In the genomic region with DNA sequence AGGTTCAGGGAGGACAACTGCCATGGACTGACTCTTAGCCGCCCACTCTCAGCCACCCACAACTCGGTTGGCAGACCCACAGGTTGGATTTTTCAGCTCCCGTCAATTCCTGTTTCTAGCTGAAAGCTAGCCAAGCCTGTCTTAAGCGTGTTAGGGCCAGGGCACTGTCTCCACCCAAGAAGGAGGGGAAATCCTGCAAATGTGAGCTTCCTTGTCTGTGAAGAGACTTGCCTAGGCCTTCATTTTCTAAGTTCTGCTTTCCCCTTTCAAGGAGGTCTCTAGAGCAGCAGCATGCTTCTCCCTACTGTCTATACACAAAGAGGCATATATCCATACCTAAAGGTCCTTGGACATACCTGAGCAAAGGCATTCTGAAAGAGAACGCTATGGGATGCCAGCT, we compare ENCODE assay signal across 9 mouse cellular contexts. TPM values are rescaled to one million over a fixed set of nuclear protein-coding genes. Genes with fewer than 3 reads are reported as not detected.
A peak's percentile ranks its signal among the peaks of the same experiment; 100 is the strongest.
DNase-seq lines count a peak whose midpoint lies in the region; ATAC-seq lines count a peak whose summit lies in the region.
"Had no signal": no experiment of that assay in that cellular context is flagged by ENCODE, and none has a peak within 500 bp of the region (broad histone marks: within the 10 kb centered on the region; RNA-seq: fewer than 3 reads in every experiment).

No protein-coding gene starts in this region.

- no peaks in the 10 kb centered on the region for H3K9me3 ChIP-seq in embryonic facial prominence, embryonic 12.5 days
- no peaks in the 10 kb centered on the region for H3K9me3 ChIP-seq in hindbrain, embryonic 15.5 days
- no peaks in the 10 kb centered on the region for H3K9me3 ChIP-seq in neural tube, embryonic 15.5 days (replicated peaks)
- H3K9me3 ChIP-seq: liver, embryonic 15.5 days had no signal

- 86% methylated on average over 5 of the region's 5 CpGs for WGBS in embryonic facial prominence, embryonic 12.5 days
- WGBS in hindbrain, embryonic 15.5 days, result 72% methylated on average over 5 of the region's 5 CpGs
- 80% methylated on average over 5 of the region's 5 CpGs for WGBS in neural tube, embryonic 15.5 days

- peak; percentile 6 to 16 for DNase-seq in left cerebral cortex, adult 18-20 months (ENCODE audit: low spot score in 2 of 2)
- DNase-seq in left cerebral cortex, postnatal 4 days, result no peak
- DNase-seq in thymus, adult 18-20 months, result no peak
- DNase-seq in thymus, postnatal 25 days, result no peak

- H3K4me3 ChIP-seq in embryonic facial prominence, embryonic 12.5 days, result no peak overlapping the region
- H3K4me3 ChIP-seq in hindbrain, embryonic 15.5 days, result peak overlapping the region; percentile 51
- peak overlapping the region; percentile 49 for H3K4me3 ChIP-seq in neural tube, embryonic 15.5 days (replicated peaks)

- no peaks in the 10 kb centered on the region for H3K27me3 ChIP-seq in embryonic facial prominence, embryonic 12.5 days
- no peaks in the 10 kb centered on the region for H3K27me3 ChIP-seq in hindbrain, embryonic 15.5 days
- H3K27me3 ChIP-seq in neural tube, embryonic 15.5 days (replicated peaks), result no peaks in the 10 kb centered on the region
- H3K27me3 ChIP-seq: liver, embryonic 15.5 days had no signal

- H3K36me3 ChIP-seq in embryonic facial prominence, embryonic 12.5 days, result no peaks in the 10 kb centered on the region
- H3K36me3 ChIP-seq in hindbrain, embryonic 15.5 days, result peaks cover 21% of the 10 kb centered on the region
- peaks cover 14% of the 10 kb centered on the region for H3K36me3 ChIP-seq in neural tube, embryonic 15.5 days
- H3K36me3 ChIP-seq: liver, embryonic 15.5 days had no signal

- ATAC-seq in embryonic facial prominence, embryonic 12.5 days (ENCODE audit: insufficient number of reproducible peaks, insufficient read depth, low FRiP score, low TSS enrichment), result no peak
- no peak for ATAC-seq in hindbrain, embryonic 15.5 days (ENCODE audit: low FRiP score, low read depth)
- no peak for ATAC-seq in neural tube, embryonic 15.5 days (ENCODE audit: low FRiP score)
- ATAC-seq: intestine, embryonic 16.5 days had no signal

- intact Hi-C loops in left cerebral cortex, postnatal 4 days (cut with DNase I), result no loop called here

- no peak overlapping the region for H3K9ac ChIP-seq in embryonic facial prominence, embryonic 12.5 days
- H3K9ac ChIP-seq in hindbrain, embryonic 15.5 days, result peak overlapping the region; percentile 54
- peak overlapping the region; percentile 54; the same call in 1 of the 2 replicates for H3K9ac ChIP-seq in neural tube, embryonic 15.5 days (replicated peaks)
- H3K9ac ChIP-seq: liver, embryonic 15.5 days had no signal

- peak overlapping the region; percentile 46; the same call in 1 of the 2 replicates for H3K4me2 ChIP-seq in embryonic facial prominence, embryonic 12.5 days (replicated peaks)
- H3K4me2 ChIP-seq in hindbrain, embryonic 15.5 days, result peak overlapping the region; percentile 58
- H3K4me2 ChIP-seq in neural tube, embryonic 15.5 days, result peak overlapping the region; percentile 55

- H3K27ac ChIP-seq in embryonic facial prominence, embryonic 12.5 days, result no peak overlapping the region
- peak overlapping the region; percentile 34; the same call in 1 of the 2 replicates for H3K27ac ChIP-seq in hindbrain, embryonic 15.5 days (replicated peaks)
- no peak overlapping the region for H3K27ac ChIP-seq in neural tube, embryonic 15.5 days (replicated peaks)
- H3K27ac ChIP-seq: liver, embryonic 15.5 days had no signal

- H3K4me1 ChIP-seq in embryonic facial prominence, embryonic 12.5 days, result no peaks in the 10 kb centered on the region
- H3K4me1 ChIP-seq in hindbrain, embryonic 15.5 days (replicated peaks), result peaks cover 15% of the 10 kb centered on the region; the same call in 1 of the 2 replicates
- peaks cover 11% of the 10 kb centered on the region for H3K4me1 ChIP-seq in neural tube, embryonic 15.5 days
- H3K4me1 ChIP-seq: liver, embryonic 15.5 days had no signal

RNA-seq across cellular contexts. Expression of a gene that starts 1.4 kb away (rescaled TPM):
- 100 to 1,000 TPM; 324 to 348 TPM for total RNA-seq in left cerebral cortex, adult 18-20 months (2021)
- 100 to 1,000 TPM; 295 to 300 TPM for total RNA-seq in left cerebral cortex, postnatal 4 days (2021)
- 3.7 and 4.6 TPM in 2 replicates for polyA plus RNA-seq in embryonic facial prominence, embryonic 12.5 days (2016; fragmentation: Nextera tagmentation; extraction: Ambion mirVana)
- 14.5 and 15.8 TPM in 2 replicates for polyA plus RNA-seq in hindbrain, embryonic 15.5 days (2015; fragmentation: Nextera tagmentation; extraction: Ambion mirVana)
- polyA plus RNA-seq in neural tube, embryonic 15.5 days (2015; fragmentation: Nextera tagmentation; extraction: Ambion mirVana), result 12.4 and 15.6 TPM in 2 replicates

RNA-seq across cellular contexts. Expression of a gene that starts 22.2 kb away (rescaled TPM):
- 10 to 100 TPM; 13.0 to 14.5 TPM for total RNA-seq in left cerebral cortex, adult 18-20 months (2021)
- total RNA-seq in left cerebral cortex, postnatal 4 days (2021), result 10 to 100 TPM; 20.8 to 26.2 TPM
- polyA plus RNA-seq in embryonic facial prominence, embryonic 12.5 days (2016; fragmentation: Nextera tagmentation; extraction: Ambion mirVana), result 26.1 and 29.8 TPM in 2 replicates
- 39.3 and 41.6 TPM in 2 replicates for polyA plus RNA-seq in hindbrain, embryonic 15.5 days (2015; fragmentation: Nextera tagmentation; extraction: Ambion mirVana)
- 39.1 and 43.9 TPM in 2 replicates for polyA plus RNA-seq in neural tube, embryonic 15.5 days (2015; fragmentation: Nextera tagmentation; extraction: Ambion mirVana)

Comparison
In these comparisons a context has a peak if more than half of its experiments do, and no peak if none do; other contexts are left out.
1. DNase-seq: peak in left cerebral cortex, adult 18-20 months (2 of 2); none in left cerebral cortex, postnatal 4 days (single experiment), thymus, adult 18-20 months (0 of 2) and thymus, postnatal 25 days (single experiment).
2. Peak in every context shown above with its lines, with median percentiles within 50 percentile points of each other: H3K4me2 ChIP-seq.